Mouse (Mus musculus) G1E (cell line): ENCODE measurements around the gene Herpud1.

Experiments
- CTCF ChIP-seq: IDR thresholded peaks from 2 replicates; pipeline ENCODE4 v1.5.1; 2012; ENCODE audit warnings: low read depth, low read length, inconsistent platforms, mixed read lengths
- GATA1 ChIP-seq: IDR thresholded peaks from 2 replicates; pipeline ENCODE4 v1.6.1; 2012; ENCODE audit warnings: borderline replicate concordance, low read length, inconsistent platforms, mixed read lengths
- GATA2 ChIP-seq: IDR thresholded peaks from 2 replicates; pipeline ENCODE4 v1.6.1; 2012; ENCODE audit warnings: low read depth, low read length, inconsistent platforms, borderline replicate concordance
- POLR2AphosphoS5 ChIP-seq: IDR thresholded peaks from 2 replicates; pipeline ENCODE4 v1.6.1; 2012; ENCODE audit warnings: low read depth, low read length, inconsistent platforms; ENCODE audit not compliant: insufficient replicate concordance
- TAL1 ChIP-seq: conservative IDR thresholded peaks from 2 replicates; pipeline ENCODE4 v1.6.1; 2012; ENCODE audit warnings: low read depth, low read length, inconsistent platforms, mixed read lengths

- TF ChIP-seq POLR2AphosphoS5 (no peak), CTCF (no peak), TAL1 (no peak), GATA1 (no peak), GATA2 (no peak)
These were observed 5.9 kb downstream of the Herpud1 start for GRCm38 (mm10) chr8:94392147-94392546.
